Mouse (Mus musculus) small intestine, adult 2 months (tissue): Measurements from ENCODE around the gene S100a5.

Source experiments
- CTCF ChIP-seq: fragments of 200-500 bp; IDR thresholded peaks from 2 replicates; pipeline ENCODE4 v1.5.1; 2012; ENCODE audit warnings: low read depth, mild to moderate bottlenecking, control low read depth, inconsistent platforms, low read length, moderate library complexity, mixed read lengths; ENCODE audit not compliant: insufficient replicate concordance, insufficient read length; ENCODE audit errors: extremely low read depth
- POLR2A ChIP-seq: fragments of 200-500 bp; IDR thresholded peaks from 2 replicates; pipeline ENCODE4 v1.6.1; 2012; ENCODE audit warnings: low read depth, mild to moderate bottlenecking, control low read depth, inconsistent platforms, low read length, moderate library complexity

- TF ChIP-seq CTCF: no peak
- no peak for TF ChIP-seq POLR2A
These were observed 8.3 kb upstream of the S100a5 start for GRCm38 (mm10) chr3:90600036-90600435.
